Mouse (Mus musculus) lung, postnatal 0 days (tissue): Measurements from ENCODE around the gene Polr2e. TPM values are rescaled to one million over a fixed set of nuclear protein-coding genes. Genes with fewer than 3 reads are reported as not detected.
A peak's percentile ranks its signal among the peaks of the same experiment; 100 is the strongest.

Experiments used
- ATAC-seq: fragments of 200-750 bp; cut with Nextera tagmentation; 2 replicates; pipeline ENCODE4 v1.8.0; 2017; ENCODE audit warnings: moderate library complexity
- DNase-seq: peaks from one replicate; pipeline ENCODE4 v3.0.0-alpha.2; 2016; ENCODE audit warnings: low spot score
- H3K27ac ChIP-seq: fragments of 300-500 bp; sonication (generic); 2 replicates; pipeline ENCODE4 v1.5.1; 2014; ENCODE audit warnings: antibody characterized with exemption, mild to moderate bottlenecking, low read length, mixed read lengths
- H3K27me3 ChIP-seq: fragments of 300-500 bp; sonication (generic); replicated peaks from 2 replicates; pipeline ENCODE4 v1.6.1; 2014; ENCODE audit warnings: low read length, mixed read lengths; ENCODE audit not compliant: insufficient read depth
- H3K36me3 ChIP-seq: fragments of 300-500 bp; sonication (generic); 2 replicates; pipeline ENCODE4 v1.6.1; 2014; ENCODE audit warnings: low read length, mixed read lengths; ENCODE audit not compliant: insufficient read depth
- H3K4me1 ChIP-seq: fragments of 300-500 bp; sonication (generic); 2 replicates; pipeline ENCODE4 v1.6.1; 2014; ENCODE audit warnings: antibody characterized with exemption, low read depth, low read length, mixed read lengths; ENCODE audit not compliant: insufficient read depth
- H3K4me2 ChIP-seq: fragments of 300-500 bp; sonication (generic); replicated peaks from 2 replicates; pipeline ENCODE4 v1.6.1; 2014; ENCODE audit warnings: low read depth, mild to moderate bottlenecking, low read length, moderate library complexity, mixed read lengths
- H3K4me3 ChIP-seq: fragments of 300-500 bp; sonication (generic); 2 replicates; pipeline ENCODE4 v1.5.1; 2014; ENCODE audit warnings: low read depth, low read length
- H3K9ac ChIP-seq: fragments of 300-500 bp; sonication (generic); replicated peaks from 2 replicates; pipeline ENCODE4 v1.6.1; 2014; ENCODE audit warnings: low read depth, mild to moderate bottlenecking
- H3K9me3 ChIP-seq: fragments of 300-500 bp; sonication (generic); 2 replicates; pipeline ENCODE4 v1.6.1; 2016; ENCODE audit warnings: low read length, mixed read lengths
- CTCF ChIP-seq: IDR thresholded peaks from 2 replicates; pipeline ENCODE4 v1.5.1; 2016; ENCODE audit warnings: antibody characterized with exemption, mild to moderate bottlenecking
- EP300 ChIP-seq: IDR thresholded peaks from 2 replicates; pipeline ENCODE4 v1.6.1; 2016; ENCODE audit warnings: antibody characterized with exemption, mild to moderate bottlenecking, control low read depth
- WGBS: fragments of 180-500 bp; shearing (Covaris S2); extraction: QIAGEN DNeasy Blood & Tissue Kit; methylation state at CpG from one replicate; pipeline ENCODE4 v1.1.7; 2014; 5-methylcytosine and 5-hydroxymethylcytosine counted together
- polyA plus RNA-seq: library from polyadenylated mRNA; unstranded; fragments of >200 nt; fragmentation: Nextera tagmentation; extraction: Ambion mirVana; gene quantifications from 2 replicates; pipeline ENCODE4 v1.2.1, GENCODE M21; 2015

The Polr2e gene
- polyA plus RNA-seq, 1 experiment from 2014 or later = 202 TPM

DNA sequence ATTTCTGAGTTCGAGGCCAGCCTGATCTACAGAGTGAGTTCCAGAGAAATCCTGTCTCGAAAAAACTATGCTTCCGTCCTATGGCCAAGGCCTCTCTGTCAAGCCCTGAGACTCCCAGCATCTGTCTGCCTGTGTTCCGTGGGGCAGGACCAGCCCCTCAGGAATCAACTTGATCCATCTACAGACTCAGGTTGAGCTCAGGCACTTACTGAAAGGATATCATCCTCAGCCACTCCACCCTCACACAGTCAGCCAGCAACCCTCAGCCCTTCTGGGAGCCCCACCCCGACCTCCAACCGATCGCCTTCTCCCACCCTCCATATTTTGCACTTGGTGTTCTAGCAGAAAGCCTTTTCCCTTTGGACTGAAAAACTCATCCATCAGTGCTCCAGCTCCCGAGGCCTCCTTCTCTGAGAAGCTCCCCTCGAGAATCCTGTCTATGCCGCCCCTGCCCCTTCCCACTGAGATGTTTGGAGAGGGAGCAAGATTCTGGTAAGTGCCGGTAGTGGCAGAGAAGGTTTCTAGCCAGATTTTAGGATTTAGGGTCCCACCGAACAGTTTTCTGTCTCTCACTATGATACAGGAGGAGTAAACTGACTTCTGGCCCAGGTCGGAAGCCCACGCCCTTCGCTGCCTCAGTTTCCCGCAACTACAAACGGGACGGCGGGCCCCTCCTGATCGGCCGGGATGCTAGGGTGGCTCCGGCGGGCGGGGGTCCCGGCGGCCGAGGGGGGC is 51.7 kb downstream of the Polr2e start:
- Histone ChIP-seq H3K9ac (peak overlapping the region; percentile 95), H3K4me1 (peaks cover 28% of the 10 kb centered on the region), H3K36me3 (peaks cover 20% of the 10 kb centered on the region), H3K27me3 (no peaks in the 10 kb centered on the region), H3K9me3 (no peaks in the 10 kb centered on the region), H3K4me3 (peak overlapping the region; percentile 82), H3K4me2 (peak overlapping the region; percentile 82), H3K27ac (peak overlapping the region; percentile 99)
- ATAC-seq (no peak), DNase-seq (peak; percentile 36)
- no peak for TF ChIP-seq CTCF
- TF ChIP-seq EP300 = no peak
- WGBS = 7% methylated on average over 27 of the region's 27 CpGs

DNA sequence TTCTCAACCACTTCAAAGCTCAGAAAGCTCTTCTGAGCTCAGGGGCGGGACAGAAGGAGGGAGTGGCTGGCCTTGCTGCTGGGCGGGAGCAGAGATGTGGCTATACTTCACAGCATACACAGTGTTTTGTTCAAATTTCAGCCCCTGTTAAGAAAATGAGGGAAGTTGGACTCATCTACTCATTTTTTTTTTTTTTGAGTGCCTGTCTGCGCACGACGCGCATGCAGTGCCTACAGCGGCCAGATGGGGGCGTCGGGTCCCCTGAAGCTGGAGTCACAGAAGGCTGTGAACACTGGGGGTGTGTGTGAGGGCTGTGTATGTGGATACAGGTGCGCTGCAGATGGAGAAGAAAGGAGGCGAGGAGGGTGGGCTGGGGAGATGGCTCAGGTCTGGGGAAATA is 52.6 kb downstream of the Polr2e start:
- Histone ChIP-seq H3K27ac (peak overlapping the region; percentile 99), H3K9me3 (no peaks in the 10 kb centered on the region), H3K27me3 (no peaks in the 10 kb centered on the region), H3K4me1 (peaks cover 32% of the 10 kb centered on the region), H3K36me3 (peaks cover 10% of the 10 kb centered on the region; the same call in 1 of the 2 replicates), H3K4me3 (0 out of 2 replicates have a peak overlapping the region, but pooled peaks have one; percentile 82), H3K9ac (0 out of 2 replicates have a peak overlapping the region, but pooled peaks have one; percentile 0), H3K4me2 (peak overlapping the region; percentile 82)
- DNase-seq (peak; percentile 98), ATAC-seq (peak; percentile 32)
- 2% methylated on average over 11 of the region's 11 CpGs for WGBS
- peak; percentile 95 for TF ChIP-seq CTCF
- peak; percentile 80 for TF ChIP-seq EP300

DNA sequence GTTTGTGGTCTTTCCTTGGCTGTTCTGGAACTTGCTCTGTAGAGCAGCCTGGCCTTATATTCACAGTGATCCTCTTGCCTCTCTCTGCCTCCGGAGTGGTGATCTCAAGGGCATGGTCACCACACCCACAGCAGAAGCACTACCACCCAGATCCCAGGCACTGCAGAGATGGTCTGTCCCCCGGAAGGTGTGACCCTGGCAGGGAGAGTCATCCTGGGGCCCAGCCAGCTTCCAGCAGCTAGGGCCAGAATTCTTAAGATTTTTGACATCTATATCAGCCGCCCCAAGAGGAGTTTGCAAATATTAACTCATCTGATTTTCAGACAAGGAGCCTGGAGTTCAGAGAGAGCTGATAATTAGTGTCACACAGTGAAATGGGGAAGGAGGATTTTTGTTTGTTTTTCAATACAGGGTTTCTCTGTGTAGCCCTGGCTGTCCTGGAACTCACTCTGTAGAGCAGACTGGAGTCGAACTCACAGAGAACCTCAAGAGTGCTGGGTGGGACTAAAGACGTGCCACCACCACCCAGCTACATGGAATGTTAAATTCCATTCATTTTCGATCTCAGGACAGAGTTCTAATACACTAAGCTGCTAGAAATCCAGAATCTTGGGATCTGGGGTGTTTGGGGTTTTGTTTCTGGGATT is 53.2 kb downstream of the Polr2e start:
- H3K9me3 ChIP-seq = no peaks in the 10 kb centered on the region
- H3K36me3 ChIP-seq = 0 out of 2 replicates have a peak, but pooled peaks cover 4% of the 10 kb centered on the region
- 12% methylated on average over 6 of the region's 6 CpGs for WGBS
- no peaks in the 10 kb centered on the region for H3K27me3 ChIP-seq
- peak overlapping the region; percentile 78 for H3K4me2 ChIP-seq
- 0 out of 2 replicates have a peak overlapping the region, but pooled peaks have one; percentile 73 for H3K4me3 ChIP-seq
- H3K4me1 ChIP-seq = peaks cover 32% of the 10 kb centered on the region
- peak overlapping the region; percentile 62; the same call in 1 of the 2 replicates for H3K9ac ChIP-seq
- TF ChIP-seq EP300 (peak; percentile 58; the same call in 1 of the 2 replicates), CTCF (no peak)
- DNase-seq (peak; percentile 87), ATAC-seq (peak; percentile 5)
- peak overlapping the region; percentile 99 for H3K27ac ChIP-seq

Other genes with a start within 250 kb of the Polr2e start
- gene Prss57, start 248.8 kb downstream of the Polr2e start, polyA plus RNA-seq = 0.11 and 0.31 TPM in 2 replicates
- gene Palm, start 246.2 kb downstream of the Polr2e start, polyA plus RNA-seq = 29.6 and 30.8 TPM in 2 replicates
- gene Misp, start 218.8 kb downstream of the Polr2e start, polyA plus RNA-seq = 10.5 and 10.6 TPM in 2 replicates
- 107 and 109 TPM in 2 replicates for gene Ptbp1, start 185.4 kb downstream of the Polr2e start, polyA plus RNA-seq
- 2.2 and 2.4 TPM in 2 replicates for gene Prtn3, start 165.3 kb downstream of the Polr2e start, polyA plus RNA-seq
- gene Plppr3, start 165.2 kb downstream of the Polr2e start, polyA plus RNA-seq = 3.9 and 4.8 TPM in 2 replicates
- 0.92 TPM in 1 of 2 replicates, not detected in the other for gene Elane, start 153.5 kb downstream of the Polr2e start, polyA plus RNA-seq
- gene Cfd, start 148.9 kb downstream of the Polr2e start, polyA plus RNA-seq = not detected in 2 replicates
- 32.0 and 32.8 TPM in 2 replicates for gene Med16, start 130.9 kb downstream of the Polr2e start, polyA plus RNA-seq
- not detected in 2 replicates for gene Gm26602, start 128.9 kb downstream of the Polr2e start, polyA plus RNA-seq
- 1.6 and 1.7 TPM in 2 replicates for gene Kiss1r, start 122.8 kb downstream of the Polr2e start, polyA plus RNA-seq
- 123 and 129 TPM in 2 replicates for gene R3hdm4, start 118.6 kb downstream of the Polr2e start, polyA plus RNA-seq
- 4.8 and 7.1 TPM in 2 replicates for gene Arid3a, start 112.8 kb downstream of the Polr2e start, polyA plus RNA-seq
- gene Wdr18, start 79.6 kb downstream of the Polr2e start, polyA plus RNA-seq = 32.8 and 44.2 TPM in 2 replicates
- 0.24 and 0.32 TPM in 2 replicates for gene Grin3b, start 69.1 kb downstream of the Polr2e start, polyA plus RNA-seq
- 26.7 and 27.6 TPM in 2 replicates for gene Tmem259, start 55.5 kb downstream of the Polr2e start, polyA plus RNA-seq
- gene Cnn2, start 51.2 kb downstream of the Polr2e start, polyA plus RNA-seq = 483 and 567 TPM in 2 replicates
- 5.5 and 6.5 TPM in 2 replicates for gene Abca7, start 43.3 kb downstream of the Polr2e start, polyA plus RNA-seq
- 20.1 and 22.2 TPM in 2 replicates for gene Arhgap45, start 23.1 kb downstream of the Polr2e start, polyA plus RNA-seq
- gene Gpx4, start 7.4 kb upstream of the Polr2e start, polyA plus RNA-seq = 1,058 and 1,082 TPM in 2 replicates
- 17.5 and 26.4 TPM in 2 replicates for gene Sbno2, start 65.8 kb upstream of the Polr2e start, polyA plus RNA-seq
- gene Stk11, start 76.0 kb upstream of the Polr2e start, polyA plus RNA-seq = 19.0 and 19.8 TPM in 2 replicates
- gene Atp5d, start 98.8 kb upstream of the Polr2e start, polyA plus RNA-seq = 463 and 491 TPM in 2 replicates
- gene Cbarp, start 101.0 kb upstream of the Polr2e start, polyA plus RNA-seq = 5.1 and 5.5 TPM in 2 replicates
- gene Midn, start 108.5 kb upstream of the Polr2e start, polyA plus RNA-seq = 13.2 and 14.2 TPM in 2 replicates
- gene Cirbp, start 126.2 kb upstream of the Polr2e start, polyA plus RNA-seq = 203 and 305 TPM in 2 replicates
- 10.4 and 11.7 TPM in 2 replicates for gene 1600002K03Rik, start 133.1 kb upstream of the Polr2e start, polyA plus RNA-seq
- gene Efna2, start 139.7 kb upstream of the Polr2e start, polyA plus RNA-seq = 5.1 and 6.9 TPM in 2 replicates
- gene Mum1, start 186.6 kb upstream of the Polr2e start, polyA plus RNA-seq = 34.0 and 36.9 TPM in 2 replicates
- gene Ndufs7, start 209.3 kb upstream of the Polr2e start, polyA plus RNA-seq = 295 and 327 TPM in 2 replicates
- 23.5 and 25.4 TPM in 2 replicates for gene Gamt, start 221.2 kb upstream of the Polr2e start, polyA plus RNA-seq
- gene Dazap1, start 221.7 kb upstream of the Polr2e start, polyA plus RNA-seq = 37.8 and 38.1 TPM in 2 replicates